Mouse (Mus musculus): Measurements from ENCODE around the gene Wfdc3. TPM values are rescaled to one million over a fixed set of nuclear protein-coding genes. Genes with fewer than 3 reads are reported as not detected.

The Wfdc3 gene
- polyA plus RNA-seq, 1 experiment, result not detected

GRCm38 (mm10) chr2:164777246-164778014 is 31.7 kb upstream of the Wfdc3 start:
- H3K4me3 ChIP-seq (replicated peaks), result peak overlapping the region; percentile 28
- H3K27me3 ChIP-seq (replicated peaks), result peaks cover 54% of the 10 kb centered on the region
- H3K9me3 ChIP-seq, result peaks cover 5% of the 10 kb centered on the region
- no peak for TF ChIP-seq GATA1 (IDR thresholded peaks at IDR 0.05; ENCODE audit: borderline replicate concordance, low read length)
- no peak for TF ChIP-seq FLI1 (IDR thresholded peaks at IDR 0.05; ENCODE audit: low read length)
- peaks cover 13% of the 10 kb centered on the region for H3K4me1 ChIP-seq
- peaks cover 16% of the 10 kb centered on the region for H3K36me3 ChIP-seq (replicated peaks; ENCODE audit: low read length)

- no peak overlapping the region for H3K4me3 ChIP-seq (replicated peaks)
- H3K27me3 ChIP-seq (replicated peaks), result peaks cover 49% of the 10 kb centered on the region
- peaks cover 5% of the 10 kb centered on the region for H3K9me3 ChIP-seq
- H3K4me1 ChIP-seq, result peaks cover 13% of the 10 kb centered on the region
- H3K36me3 ChIP-seq (replicated peaks; ENCODE audit: low read length), result peaks cover 22% of the 10 kb centered on the region
- TF ChIP-seq FLI1 (IDR thresholded peaks at IDR 0.05; ENCODE audit: low read length), result no peak
- TF ChIP-seq GATA1 (IDR thresholded peaks at IDR 0.05; ENCODE audit: borderline replicate concordance, low read length), result no peak
Measured at GRCm38 (mm10) chr2:164776801-164777200, 31.1 kb upstream of the Wfdc3 start.

GRCm38 (mm10) chr2:164776130-164776529 is 30.4 kb upstream of the Wfdc3 start:
- Histone ChIP-seq H3K9me3 (peaks cover 5% of the 10 kb centered on the region), H3K4me3 (replicated peaks) (no peak overlapping the region), H3K27me3 (replicated peaks) (peaks cover 47% of the 10 kb centered on the region), H3K4me1 (peaks cover 18% of the 10 kb centered on the region), H3K36me3 (replicated peaks; ENCODE audit: low read length) (peaks cover 29% of the 10 kb centered on the region)
- TF ChIP-seq GATA1 (IDR thresholded peaks at IDR 0.05; ENCODE audit: borderline replicate concordance, low read length), result no peak
- TF ChIP-seq FLI1 (IDR thresholded peaks at IDR 0.05; ENCODE audit: low read length), result no peak

- no peak overlapping the region for H3K4me3 ChIP-seq (replicated peaks)
Measured at GRCm38 (mm10) chr2:164773989-164774364, 28.2 kb upstream of the Wfdc3 start.

GRCm38 (mm10) chr2:164773229-164773988 is 27.7 kb upstream of the Wfdc3 start:
- Histone ChIP-seq H3K36me3 (replicated peaks; ENCODE audit: low read length) (peaks cover 34% of the 10 kb centered on the region), H3K4me3 (replicated peaks) (no peak overlapping the region), H3K4me1 (peaks cover 36% of the 10 kb centered on the region), H3K9me3 (peaks cover 5% of the 10 kb centered on the region), H3K27me3 (replicated peaks) (peaks cover 26% of the 10 kb centered on the region)
- TF ChIP-seq GATA1 (IDR thresholded peaks at IDR 0.05; ENCODE audit: borderline replicate concordance, low read length), result no peak
- no peak for TF ChIP-seq FLI1 (IDR thresholded peaks at IDR 0.05; ENCODE audit: low read length)

More at GRCm38 (mm10) chr2:164773989-164774364, 28.2 kb upstream of the Wfdc3 start:
- peaks cover 33% of the 10 kb centered on the region for H3K36me3 ChIP-seq (replicated peaks; ENCODE audit: low read length)
- H3K9me3 ChIP-seq, result peaks cover 5% of the 10 kb centered on the region
- H3K27me3 ChIP-seq (replicated peaks), result peaks cover 31% of the 10 kb centered on the region
- TF ChIP-seq FLI1 (IDR thresholded peaks at IDR 0.05; ENCODE audit: low read length), result no peak
- peaks cover 35% of the 10 kb centered on the region for H3K4me1 ChIP-seq

GRCm38 (mm10) chr2:164771123-164771522 is 25.4 kb upstream of the Wfdc3 start:
- H3K27me3 ChIP-seq (replicated peaks), result peaks cover 4% of the 10 kb centered on the region
- no peak for TF ChIP-seq FLI1 (IDR thresholded peaks at IDR 0.05; ENCODE audit: low read length)
- no peak for TF ChIP-seq GATA1 (IDR thresholded peaks at IDR 0.05; ENCODE audit: borderline replicate concordance, low read length)
- peaks cover 43% of the 10 kb centered on the region for H3K4me1 ChIP-seq
- H3K36me3 ChIP-seq (replicated peaks; ENCODE audit: low read length), result peaks cover 56% of the 10 kb centered on the region
- peak overlapping the region; percentile 94 for H3K4me3 ChIP-seq (replicated peaks)
- H3K9me3 ChIP-seq, result no peaks in the 10 kb centered on the region

- Histone ChIP-seq H3K27me3 (replicated peaks) (peaks cover 1% of the 10 kb centered on the region), H3K9me3 (no peaks in the 10 kb centered on the region), H3K36me3 (replicated peaks; ENCODE audit: low read length) (peaks cover 64% of the 10 kb centered on the region), H3K4me3 (replicated peaks) (peak overlapping the region; percentile 94), H3K4me1 (peaks cover 43% of the 10 kb centered on the region)
- TF ChIP-seq GATA1 (IDR thresholded peaks at IDR 0.05; ENCODE audit: borderline replicate concordance, low read length) (no peak), FLI1 (IDR thresholded peaks at IDR 0.05; ENCODE audit: low read length) (no peak)
Measured at GRCm38 (mm10) chr2:164770279-164770678, 24.5 kb upstream of the Wfdc3 start.

- no peak for TF ChIP-seq FLI1 (IDR thresholded peaks at IDR 0.05; ENCODE audit: low read length)
- no peak for TF ChIP-seq GATA1 (IDR thresholded peaks at IDR 0.05; ENCODE audit: borderline replicate concordance, low read length)
- H3K36me3 ChIP-seq (replicated peaks; ENCODE audit: low read length), result peaks cover 71% of the 10 kb centered on the region
- H3K4me1 ChIP-seq, result peaks cover 43% of the 10 kb centered on the region
- no peaks in the 10 kb centered on the region for H3K27me3 ChIP-seq (replicated peaks)
- H3K4me3 ChIP-seq (replicated peaks), result peak within 1 kb of the TSS; percentile 94
- H3K9me3 ChIP-seq, result no peaks in the 10 kb centered on the region
Measured at GRCm38 (mm10) chr2:164769258-164770037, 23.7 kb upstream of the Wfdc3 start, which contains the start of gene Ube2c. TSS of gene Ube2c (plus strand) at chr2:164769898.

GRCm38 (mm10) chr2:164767812-164768540 is 22.2 kb upstream of the Wfdc3 start:
- Histone ChIP-seq H3K27me3 (replicated peaks) (no peaks in the 10 kb centered on the region), H3K9me3 (no peaks in the 10 kb centered on the region), H3K36me3 (replicated peaks; ENCODE audit: low read length) (peaks cover 69% of the 10 kb centered on the region), H3K4me1 (peaks cover 43% of the 10 kb centered on the region), H3K4me3 (replicated peaks) (no peak overlapping the region)
- TF ChIP-seq FLI1 (IDR thresholded peaks at IDR 0.05; ENCODE audit: low read length) (no peak), GATA1 (IDR thresholded peaks at IDR 0.05; ENCODE audit: borderline replicate concordance, low read length) (no peak)

All from megakaryocyte, embryonic 14.5 days (primary cell).